7 mouse cellular contexts compared by ENCODE assay signal in genomic region chr11:5837251-5838246, GRCm38 (mm10). TPM values are rescaled to one million over a fixed set of nuclear protein-coding genes. Genes with fewer than 3 reads are reported as not detected.
A peak's percentile ranks its signal among the peaks of the same experiment; 100 is the strongest.
DNase-seq lines count a peak whose midpoint lies in the region; ATAC-seq lines count a peak whose summit lies in the region.

Polm (minus strand) TSS chr11:5838016.

- H3K4me1 ChIP-seq in intestine, embryonic 15.5 days (replicated peaks): 0 out of 2 replicates have a peak, but pooled peaks cover 2% of the 10 kb centered on the region
- peaks cover 15% of the 10 kb centered on the region for H3K4me1 ChIP-seq in midbrain, embryonic 10.5 days

- H3K36me3 ChIP-seq in intestine, embryonic 15.5 days: peaks cover 9% of the 10 kb centered on the region; the same call in 1 of the 2 replicates
- H3K36me3 ChIP-seq in midbrain, embryonic 10.5 days: peaks cover 30% of the 10 kb centered on the region

- H3K9me3 ChIP-seq in intestine, embryonic 15.5 days: no peaks in the 10 kb centered on the region
- no peaks in the 10 kb centered on the region for H3K9me3 ChIP-seq in midbrain, embryonic 10.5 days (replicated peaks)

- peak within 1 kb of the TSS; percentile 87 for H3K27ac ChIP-seq in intestine, embryonic 15.5 days
- H3K27ac ChIP-seq in midbrain, embryonic 10.5 days (replicated peaks): peak within 1 kb of the TSS; percentile 88

- H3K4me2 ChIP-seq in intestine, embryonic 15.5 days (replicated peaks): peak within 1 kb of the TSS; percentile 86

- whole genome bisulfite sequencing in intestine, embryonic 15.5 days: under 1% methylated on average over 63 of the region's 63 CpGs
- WGBS in midbrain, embryonic 10.5 days: under 1% methylated on average over 63 of the region's 63 CpGs

- intact Hi-C loops in gastrocnemius, postnatal 36 days (cut with DNase I): loop anchor here (2.0 to 5.0 kb wide), 3 partner anchors 37 to 49 kb away; partner anchors contain the start of gene Pold2
- intact Hi-C loops in left cerebral cortex, postnatal 25 days (cut with DNase I): loop anchor here (2.0 kb wide), 1 partner anchor 41 kb away; the partner anchor contains the start of gene Pold2

- peak within 1 kb of the TSS; percentile 72 for H3K4me3 ChIP-seq in intestine, embryonic 15.5 days (replicated peaks)
- H3K4me3 ChIP-seq in midbrain, embryonic 10.5 days: peak within 1 kb of the TSS; percentile 89

- ATAC-seq in intestine, embryonic 15.5 days: peak; percentile 99

- H3K27me3 ChIP-seq in intestine, embryonic 15.5 days (replicated peaks): no peaks in the 10 kb centered on the region
- H3K27me3 ChIP-seq in midbrain, embryonic 10.5 days (ENCODE audit: low read depth, poor library complexity, severe bottlenecking): no peaks in the 10 kb centered on the region

- peak within 1 kb of the TSS; percentile 82 for H3K9ac ChIP-seq in intestine, embryonic 15.5 days

- peak; percentile 96 for DNase-seq in adrenal gland, adult 2 months
- peak; percentile 90 for DNase-seq in embryo, embryonic 11.5 days (ENCODE audit: low read depth, low spot score)
- peak; percentile 90 to 91 for DNase-seq in gastrocnemius, postnatal 36 days
- peak; percentile 82 to 90 for DNase-seq in left cerebral cortex, postnatal 25 days (ENCODE audit: low spot score in 2 of 2)
- DNase-seq in midbrain, embryonic 10.5 days (ENCODE audit: low spot score): peak; percentile 91
- DNase-seq in right cerebral cortex, postnatal 4 days: peak; percentile 80

RNA-seq across cellular contexts. Expression of gene Polm, which starts in this region (rescaled TPM):
- 1 to 10 TPM; 5.6 to 7.6 TPM for total RNA-seq in adrenal gland, adult 2 months (2021)
- polyA plus RNA-seq in adrenal gland, adult 2 months (2012; rRNA removed): 28.5 and 28.7 TPM in 2 replicates
- total RNA-seq in gastrocnemius, postnatal 36 days (2021): 1 to 10 TPM; 1.9 to 2.3 TPM
- 11.4 TPM in 2 replicates for polyA plus RNA-seq in intestine, embryonic 15.5 days (2015; fragmentation: Nextera tagmentation; extraction: Ambion mirVana)
- 10 to 100 TPM in 1 of 2 experiments, 1 to 10 TPM in 1; 9.7 to 10.9 TPM for total RNA-seq in left cerebral cortex, postnatal 25 days (2021)
- polyA plus RNA-seq in midbrain, embryonic 10.5 days (2016; fragmentation: Nextera tagmentation; extraction: Ambion mirVana): 9.8 and 10.8 TPM in 2 replicates

Comparison
In these comparisons a context has a peak if more than half of its experiments do, and no peak if none do; other contexts are left out.
1. Peak in every context shown above with its lines: DNase-seq, ATAC-seq, H3K4me3 ChIP-seq and H3K27ac ChIP-seq.